Mouse (Mus musculus) heart, adult 18-20 months (tissue): ENCODE results near the gene Cadm2. TPM values are rescaled to one million over a fixed set of nuclear protein-coding genes. Genes with fewer than 3 reads are reported as not detected.

ENCODE experiments used
- DNase-seq, 2 experiments: peaks; one replicate each; pipeline ENCODE4 v3.0.0; 2021 to 2022; ENCODE audit warnings: mixed read lengths in 1 of 2
- total RNA-seq, 2 experiments: library from RNA; stranded (reverse); gene quantifications; 2 replicates each; pipeline ENCODE4 v1.2.3; 2021

Gene Cadm2
- total RNA-seq, 2 experiments from 2014 or later = 0.51 to 0.62 TPM

DNA sequence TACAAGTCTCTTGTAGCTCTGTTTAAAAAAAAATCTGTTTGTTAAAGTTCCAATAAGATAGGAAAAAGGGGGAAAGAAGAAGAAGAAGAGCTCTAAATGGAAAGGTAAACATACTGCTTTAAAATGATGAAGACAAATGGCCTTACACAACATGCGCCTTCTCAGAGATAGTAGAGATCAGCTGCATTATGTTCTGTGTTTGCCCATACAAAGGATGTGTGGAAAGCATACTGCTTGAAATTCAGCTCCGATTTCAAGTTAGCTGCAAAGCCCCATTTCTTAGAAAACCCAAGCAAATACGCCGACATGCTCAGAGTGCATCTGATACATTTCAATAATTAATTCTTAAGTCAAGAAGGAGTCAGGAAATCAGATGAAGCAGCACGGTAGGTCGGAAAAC is 684.4 kb downstream of the Cadm2 start:
- no peak for DNase-seq

- no peak for DNase-seq
These were observed 695.2 kb downstream of the Cadm2 start for GRCm38 (mm10) chr16:66925517-66925916.

GRCm38 (mm10) chr16:66922753-66923152 is 698.0 kb downstream of the Cadm2 start:
- DNase-seq = no peak

GRCm38 (mm10) chr16:66921414-66921915 is 699.2 kb downstream of the Cadm2 start:
- DNase-seq = no peak

GRCm38 (mm10) chr16:66919889-66920402 is 700.8 kb downstream of the Cadm2 start:
- DNase-seq = no peak

GRCm38 (mm10) chr16:66901801-66902200 is 718.9 kb downstream of the Cadm2 start:
- no peak for DNase-seq

GRCm38 (mm10) chr16:66900664-66901063 is 720.0 kb downstream of the Cadm2 start:
- DNase-seq = no peak

GRCm38 (mm10) chr16:66892359-66892758 is 728.3 kb downstream of the Cadm2 start:
- DNase-seq = no peak

DNA sequence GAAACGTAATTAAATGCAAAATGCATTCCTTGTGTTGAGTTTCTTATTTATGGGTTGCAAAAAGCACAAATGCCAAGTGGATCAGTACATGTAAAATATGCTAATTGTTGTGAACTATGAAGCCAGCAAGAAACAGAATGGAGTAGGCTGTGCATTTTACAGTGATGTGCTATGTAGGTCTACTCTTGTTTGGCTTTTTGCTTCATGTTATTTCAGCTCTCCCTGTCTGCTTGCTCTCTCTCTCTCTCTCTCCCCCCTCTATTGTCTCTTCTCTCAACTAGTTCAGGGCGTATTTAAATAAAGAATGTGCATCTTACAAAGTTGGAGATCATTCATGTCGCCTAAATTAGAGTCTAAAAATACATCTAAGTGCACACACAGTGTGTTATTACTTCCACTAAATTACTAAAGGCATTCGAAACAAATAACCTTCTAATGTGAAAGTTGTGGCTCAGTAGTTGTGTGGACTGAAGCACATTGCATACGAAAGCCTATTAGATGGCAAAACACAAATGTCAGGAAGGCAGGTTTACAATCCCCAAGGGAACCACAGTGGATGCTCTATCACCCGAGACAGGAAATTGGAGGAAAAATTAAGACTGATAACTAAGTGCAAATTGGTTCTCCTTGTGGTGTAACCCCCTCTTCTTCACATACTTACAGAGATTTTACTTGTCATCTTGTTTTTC is 729.0 kb downstream of the Cadm2 start:
- DNase-seq = no peak

DNA sequence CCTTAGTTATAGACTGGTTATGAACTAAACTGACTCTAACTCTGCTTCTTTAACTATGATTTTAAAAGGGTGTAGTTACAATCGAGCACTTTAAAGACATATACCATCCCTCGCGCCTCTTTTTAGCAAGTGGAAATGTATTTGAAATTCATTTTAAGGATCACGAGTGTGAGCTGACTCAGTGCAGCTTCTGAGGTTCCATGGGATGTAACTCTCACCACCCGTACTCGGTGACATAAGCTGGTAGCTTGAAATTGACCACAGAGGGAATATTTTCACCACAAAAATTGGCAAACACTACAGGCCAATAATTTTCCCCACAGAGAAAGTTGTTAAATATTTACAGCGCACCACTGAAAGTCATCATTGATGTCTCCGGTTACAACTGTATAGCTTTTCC is 730.8 kb downstream of the Cadm2 start:
- DNase-seq = no peak

DNA sequence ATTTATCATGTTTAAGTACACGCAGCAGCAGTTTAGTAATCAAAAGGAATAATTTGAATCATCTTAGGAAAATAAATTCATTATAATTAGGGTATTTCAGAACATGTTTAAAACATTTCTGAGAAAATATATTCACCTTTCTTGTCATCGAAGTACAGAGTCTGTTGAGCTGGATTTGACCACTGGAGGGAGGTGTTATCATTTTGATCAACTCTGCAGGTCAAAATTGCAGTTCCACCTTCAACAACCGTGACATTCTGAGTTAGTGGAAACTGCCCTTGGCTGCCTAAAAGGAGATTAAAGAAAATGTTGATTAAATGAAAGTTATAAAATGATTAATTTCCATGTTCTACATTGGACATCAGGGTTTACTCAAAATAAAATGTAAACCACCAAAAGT is 738.1 kb downstream of the Cadm2 start:
- no peak for DNase-seq

GRCm38 (mm10) chr16:66871201-66871600 is 749.5 kb downstream of the Cadm2 start:
- no peak for DNase-seq

DNA sequence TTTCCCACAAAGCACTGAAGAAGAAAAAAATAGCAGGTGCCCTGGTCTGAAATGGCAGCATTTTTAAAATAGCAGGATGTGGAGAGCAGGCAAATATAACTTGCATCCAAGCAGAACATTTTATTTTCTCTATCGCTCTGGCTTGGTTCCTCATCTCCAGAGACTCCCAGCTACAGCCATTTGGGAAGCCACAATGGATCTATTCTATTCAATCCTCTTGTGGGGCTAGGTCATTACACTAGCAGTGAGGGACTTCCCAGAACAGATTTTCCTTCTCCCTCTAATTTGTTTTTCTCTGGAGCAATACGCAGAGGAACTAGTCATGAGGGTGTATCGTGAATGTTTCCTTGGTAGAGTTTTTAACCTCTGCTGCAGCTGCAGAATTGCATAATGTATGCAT is 769.7 kb downstream of the Cadm2 start:
- DNase-seq = peak; percentile 0 to 2

DNA sequence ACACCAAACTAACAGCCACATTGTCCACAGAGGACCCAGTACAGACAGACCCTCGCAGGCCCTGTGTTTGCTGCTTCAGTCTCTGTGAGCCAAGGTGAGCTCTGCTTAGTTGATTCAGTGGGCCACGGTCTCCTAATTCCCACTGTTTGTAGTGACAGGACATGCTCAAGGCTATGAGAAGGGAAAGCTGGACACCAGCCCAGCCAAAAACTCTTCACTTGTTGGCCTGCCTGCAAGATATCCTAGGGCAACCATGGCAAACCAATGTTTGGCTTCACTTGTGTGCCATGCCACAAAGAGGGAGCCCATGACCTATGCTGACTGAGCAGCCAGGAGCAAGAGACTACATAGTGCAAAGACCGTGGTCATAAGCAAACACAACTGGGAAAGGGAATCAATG is 795.8 kb downstream of the Cadm2 start:
- DNase-seq = no peak

DNA sequence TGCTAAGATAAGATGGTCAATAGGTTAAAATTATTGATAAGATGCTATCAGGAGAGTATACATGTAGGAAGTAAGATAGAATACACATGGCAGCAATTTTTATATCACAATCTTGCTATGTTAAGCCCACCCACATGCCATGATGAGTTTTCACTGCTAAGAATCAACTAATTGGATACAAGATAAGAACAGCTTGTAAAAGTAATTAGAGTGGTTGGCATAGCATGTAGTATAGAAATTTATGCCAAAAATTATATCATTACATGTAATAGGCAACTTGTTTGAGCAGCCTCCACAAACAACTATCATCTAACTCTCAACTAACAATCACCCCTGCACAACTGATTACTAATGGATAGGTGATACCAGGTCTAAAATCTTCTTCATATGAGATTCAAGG is 809.2 kb downstream of the Cadm2 start:
- DNase-seq = no peak

GRCm38 (mm10) chr16:66798204-66798603 is 822.5 kb downstream of the Cadm2 start:
- no peak for DNase-seq

DNA sequence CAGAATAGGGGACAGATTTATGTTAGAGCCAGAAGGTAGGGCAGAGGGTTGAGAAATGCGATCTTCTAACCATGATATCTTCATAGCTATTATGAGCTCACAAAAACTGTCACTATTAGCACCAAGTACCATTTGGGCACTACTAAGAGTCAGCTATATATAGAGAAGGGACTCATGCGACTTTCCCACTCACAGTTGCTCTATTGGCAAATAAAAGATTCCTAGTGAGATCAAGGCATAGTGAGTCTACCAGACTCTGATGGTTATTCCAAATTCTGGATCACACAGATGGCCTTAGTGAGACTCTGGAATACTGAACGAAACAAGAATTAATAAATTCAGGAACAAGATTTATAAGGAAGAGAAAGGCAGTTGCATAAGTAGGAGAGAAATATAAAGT is 827.6 kb downstream of the Cadm2 start:
- no peak for DNase-seq

- no peak for DNase-seq
These were observed 848.8 kb downstream of the Cadm2 start for GRCm38 (mm10) chr16:66771883-66772282.

DNA sequence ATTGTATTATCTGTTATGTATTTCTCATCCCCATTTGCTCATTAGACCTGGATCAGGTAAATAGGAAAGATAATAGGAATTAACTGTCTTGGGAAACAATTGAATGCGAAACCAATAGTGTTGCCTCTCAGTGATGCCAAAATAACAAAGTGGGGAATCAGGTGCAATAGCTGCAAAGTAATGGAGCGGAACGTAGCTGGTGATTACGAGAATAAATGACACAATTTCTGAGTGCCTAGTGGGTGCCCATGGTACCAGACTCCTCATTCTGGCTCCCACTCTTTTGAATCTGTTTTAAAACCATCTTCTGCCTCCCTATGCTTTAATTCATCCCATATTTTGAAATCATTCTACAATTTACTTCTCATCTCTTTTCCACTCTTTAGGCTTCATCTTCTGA is 851.2 kb downstream of the Cadm2 start:
- no peak for DNase-seq

- DNase-seq = no peak
These were observed 851.9 kb downstream of the Cadm2 start for GRCm38 (mm10) chr16:66768684-66769389.

DNA sequence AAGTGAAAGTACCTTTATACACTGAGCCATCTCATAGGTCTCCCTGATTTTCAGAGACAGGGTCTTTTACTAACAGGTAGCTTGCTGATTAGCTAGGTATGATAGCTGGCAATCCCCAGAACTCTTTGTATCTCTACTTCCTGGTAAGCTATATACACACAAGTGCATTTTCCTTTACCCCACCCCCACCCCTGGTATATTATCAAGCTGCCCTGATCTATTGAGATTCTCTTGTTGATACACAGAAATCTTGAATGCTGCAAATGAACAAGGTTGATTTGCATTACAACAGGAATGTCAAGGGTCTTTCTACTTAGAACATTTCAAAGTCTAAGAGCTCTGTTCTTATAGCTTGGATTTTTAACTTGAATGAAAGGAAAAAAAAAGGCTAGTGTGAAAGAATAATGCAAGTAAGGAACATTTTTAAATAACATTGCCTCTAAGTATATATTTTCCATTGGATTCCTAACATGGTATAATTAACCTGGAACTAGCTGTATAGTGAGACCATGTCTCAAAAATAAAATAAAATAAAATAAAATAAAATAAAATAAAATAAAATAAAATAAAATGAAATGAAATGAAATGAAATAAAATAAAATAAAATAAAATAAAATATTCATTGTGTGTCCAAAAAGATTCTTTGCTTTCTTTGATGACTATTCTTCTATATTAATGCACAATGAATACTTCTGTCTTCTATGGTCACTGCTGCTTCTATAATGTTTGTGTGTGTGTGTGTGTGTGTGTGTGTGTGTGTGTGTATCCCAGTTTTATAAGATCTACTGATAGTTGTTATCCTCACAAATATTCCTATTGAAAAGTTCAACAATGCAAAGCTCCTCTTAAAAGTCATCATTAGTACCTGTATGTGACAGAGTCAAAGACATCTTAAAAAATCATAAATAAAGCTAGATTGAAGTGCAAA is 858.9 kb downstream of the Cadm2 start:
- no peak for DNase-seq

- DNase-seq = no peak
These were observed 872.2 kb downstream of the Cadm2 start for GRCm38 (mm10) chr16:66748533-66748932.
